Mouse (Mus musculus): ENCODE results near the gene Trnp1. TPM values are rescaled to one million over a fixed set of nuclear protein-coding genes. Genes with fewer than 3 reads are reported as not detected.

Trnp1 gene
- polyA plus RNA-seq, 1 experiment from 2014 or later = 0.97 TPM

GRCm38 (mm10) chr4:133447967-133448366, 50.4 kb downstream of the Trnp1 start:
- H3K36me3 ChIP-seq (replicated peaks) = no peaks in the 10 kb centered on the region
- no peak overlapping the region for H3K9ac ChIP-seq
- peaks cover 12% of the 10 kb centered on the region for H3K27me3 ChIP-seq
- H3K4me1 ChIP-seq = peaks cover 15% of the 10 kb centered on the region
- no peak for ATAC-seq (ENCODE audit: low FRiP score)
- no peak overlapping the region for H3K4me2 ChIP-seq
- no peak overlapping the region for H3K27ac ChIP-seq
- no peak overlapping the region for H3K4me3 ChIP-seq (replicated peaks)
- WGBS = 74% methylated on average over 11 of the region's 11 CpGs
- no peaks in the 10 kb centered on the region for H3K9me3 ChIP-seq

GRCm38 (mm10) chr4:133447366-133447765, 51.0 kb downstream of the Trnp1 start:
- Histone ChIP-seq H3K27ac (no peak overlapping the region), H3K9me3 (no peaks in the 10 kb centered on the region), H3K9ac (no peak overlapping the region), H3K27me3 (peaks cover 7% of the 10 kb centered on the region), H3K4me1 (peaks cover 17% of the 10 kb centered on the region), H3K4me2 (no peak overlapping the region), H3K36me3 (replicated peaks) (no peaks in the 10 kb centered on the region), H3K4me3 (replicated peaks) (no peak overlapping the region)
- WGBS = 62% methylated on average over 5 of the region's 5 CpGs
- no peak for ATAC-seq (ENCODE audit: low FRiP score)

GRCm38 (mm10) chr4:133445727-133446126, 52.6 kb downstream of the Trnp1 start:
- H3K4me2 ChIP-seq = no peak overlapping the region
- ATAC-seq (ENCODE audit: low FRiP score) = no peak
- no peak overlapping the region for H3K27ac ChIP-seq
- H3K9me3 ChIP-seq = no peaks in the 10 kb centered on the region
- H3K9ac ChIP-seq = no peak overlapping the region
- H3K4me1 ChIP-seq = peaks cover 23% of the 10 kb centered on the region
- H3K27me3 ChIP-seq = peaks cover 5% of the 10 kb centered on the region
- H3K36me3 ChIP-seq (replicated peaks) = no peaks in the 10 kb centered on the region
- no peak overlapping the region for H3K4me3 ChIP-seq (replicated peaks)
- 90% methylated on average over 5 of the region's 5 CpGs for WGBS

- Histone ChIP-seq H3K4me3 (replicated peaks) (no peak overlapping the region), H3K27ac (peak overlapping the region; percentile 20; the same call in 1 of the 2 replicates), H3K4me1 (peaks cover 37% of the 10 kb centered on the region), H3K4me2 (no peak overlapping the region), H3K9me3 (no peaks in the 10 kb centered on the region), H3K27me3 (no peaks in the 10 kb centered on the region), H3K9ac (no peak overlapping the region), H3K36me3 (replicated peaks) (no peaks in the 10 kb centered on the region)
- 38% methylated on average over 5 of the region's 5 CpGs for WGBS
- ATAC-seq (ENCODE audit: low FRiP score) = no peak
Measured at GRCm38 (mm10) chr4:133443085-133443484, 55.3 kb downstream of the Trnp1 start.

GRCm38 (mm10) chr4:133442194-133442593, 56.2 kb downstream of the Trnp1 start:
- H3K27ac ChIP-seq = no peak overlapping the region
- ATAC-seq (ENCODE audit: low FRiP score) = no peak
- H3K4me3 ChIP-seq (replicated peaks) = no peak overlapping the region
- 50% methylated on average over 3 of the region's 3 CpGs for WGBS
- H3K36me3 ChIP-seq (replicated peaks) = no peaks in the 10 kb centered on the region
- no peak overlapping the region for H3K4me2 ChIP-seq
- H3K9ac ChIP-seq = no peak overlapping the region
- H3K4me1 ChIP-seq = peaks cover 37% of the 10 kb centered on the region
- no peaks in the 10 kb centered on the region for H3K27me3 ChIP-seq
- no peaks in the 10 kb centered on the region for H3K9me3 ChIP-seq

Other genes starting within 250 kb of the Trnp1 start
- gene Sytl1, start 235.4 kb downstream of the Trnp1 start, polyA plus RNA-seq (2016; fragmentation: Nextera tagmentation; extraction: Ambion mirVana) = 0.74 and 0.80 TPM in 2 replicates
- gene Tmem222, start 220.8 kb downstream of the Trnp1 start, polyA plus RNA-seq (2016; fragmentation: Nextera tagmentation; extraction: Ambion mirVana) = 70.9 and 74.3 TPM in 2 replicates
- 21.1 and 22.9 TPM in 2 replicates for gene Wdtc1, start 145.1 kb downstream of the Trnp1 start, polyA plus RNA-seq (2016; fragmentation: Nextera tagmentation; extraction: Ambion mirVana)
- 7.2 and 8.3 TPM in 2 replicates for gene Slc9a1, start 128.8 kb downstream of the Trnp1 start, polyA plus RNA-seq (2016; fragmentation: Nextera tagmentation; extraction: Ambion mirVana)
- 0.24 and 0.50 TPM in 2 replicates for gene Tent5b, start 18.4 kb downstream of the Trnp1 start, polyA plus RNA-seq (2016; fragmentation: Nextera tagmentation; extraction: Ambion mirVana)
- gene Kdf1, start 20.4 kb upstream of the Trnp1 start, polyA plus RNA-seq (2016; fragmentation: Nextera tagmentation; extraction: Ambion mirVana) = 1.4 and 1.7 TPM in 2 replicates
- gene Nudc, start 47.4 kb upstream of the Trnp1 start, polyA plus RNA-seq (2016; fragmentation: Nextera tagmentation; extraction: Ambion mirVana) = 393 and 406 TPM in 2 replicates
- not detected in 2 replicates for gene Nr0b2, start 54.8 kb upstream of the Trnp1 start, polyA plus RNA-seq (2016; fragmentation: Nextera tagmentation; extraction: Ambion mirVana)
- gene Gpatch3, start 76.2 kb upstream of the Trnp1 start, polyA plus RNA-seq (2016; fragmentation: Nextera tagmentation; extraction: Ambion mirVana) = 8.7 and 9.8 TPM in 2 replicates
- 26.0 and 26.6 TPM in 2 replicates for gene Gpn2, start 85.8 kb upstream of the Trnp1 start, polyA plus RNA-seq (2016; fragmentation: Nextera tagmentation; extraction: Ambion mirVana)
- gene Sfn, start 103.6 kb upstream of the Trnp1 start, polyA plus RNA-seq (2016; fragmentation: Nextera tagmentation; extraction: Ambion mirVana) = 3.9 and 6.8 TPM in 2 replicates
- gene Zdhhc18, start 151.6 kb upstream of the Trnp1 start, polyA plus RNA-seq (2016; fragmentation: Nextera tagmentation; extraction: Ambion mirVana) = 2.8 and 4.6 TPM in 2 replicates
- gene Pigv, start 174.1 kb upstream of the Trnp1 start, polyA plus RNA-seq (2016; fragmentation: Nextera tagmentation; extraction: Ambion mirVana) = 17.3 and 18.0 TPM in 2 replicates

Data from forebrain, embryonic 12.5 days (tissue).